Mouse (Mus musculus) myocyte (in vitro differentiated cells): ENCODE measurements around the gene Usp33. TPM values are rescaled to one million over a fixed set of nuclear protein-coding genes. Genes with fewer than 3 reads are reported as not detected.

Experiments
- H3K27me3 ChIP-seq: one replicate; pipeline ENCODE4 v1.6.1; 2011; ENCODE audit not compliant: control insufficient read depth, insufficient read depth, insufficient read length
- H3K36me3 ChIP-seq: one replicate; pipeline ENCODE4 v1.6.1; 2011; ENCODE audit not compliant: control insufficient read depth, insufficient read depth
- H3K4me2 ChIP-seq: one replicate; pipeline ENCODE4 v1.6.1; 2011; ENCODE audit warnings: low read depth, control low read depth
- H3K4me3 ChIP-seq: one replicate; pipeline ENCODE4 v1.5.1; 2011; ENCODE audit warnings: mild to moderate bottlenecking, control low read depth, moderate library complexity
- H3K79me2 ChIP-seq: one replicate; pipeline ENCODE4 v1.6.1; 2011; ENCODE audit not compliant: control insufficient read depth, insufficient read depth
- H3ac ChIP-seq: one replicate; pipeline ENCODE4 v1.6.1; 2011; ENCODE audit not compliant: control insufficient read depth, insufficient read length
- CEBPB ChIP-seq: IDR thresholded peaks from 2 replicates; pipeline ENCODE4 v1.6.1; 2011; ENCODE audit warnings: mild to moderate bottlenecking, moderate library complexity; ENCODE audit not compliant: poor library complexity, insufficient read depth, severe bottlenecking
- E2F4 ChIP-seq: IDR thresholded peaks from one replicate; pipeline ENCODE4 v1.6.1; 2011; ENCODE audit warnings: mild to moderate bottlenecking, control low read depth, moderate library complexity; ENCODE audit not compliant: insufficient read depth
- MAX ChIP-seq: IDR thresholded peaks from one replicate; pipeline ENCODE4 v1.6.1; 2011; ENCODE audit warnings: low read depth, mild to moderate bottlenecking, control low read depth
- MYOD1 ChIP-seq, 3 experiments: IDR thresholded peaks; one replicate each; pipeline ENCODE4 v1.6.1; 2011; ENCODE audit warnings: control low read depth in 2 of 3, low read depth in 2 of 3, mild to moderate bottlenecking in 2 of 3, moderate library complexity in 1 of 3; ENCODE audit not compliant: insufficient read length in 2 of 3, control insufficient read depth in 1 of 3
- MYOG ChIP-seq, 3 experiments: IDR thresholded peaks; one replicate each; pipeline ENCODE4 v1.6.1; 2011; ENCODE audit warnings: control low read depth in 2 of 3, low read depth in 2 of 3, mild to moderate bottlenecking in 2 of 3; ENCODE audit not compliant: insufficient read length in 2 of 3, control insufficient read depth in 1 of 3, insufficient read depth in 1 of 3
- POLR2A ChIP-seq: IDR thresholded peaks from one replicate; pipeline ENCODE4 v1.6.1; 2011; ENCODE audit warnings: low read depth, mild to moderate bottlenecking, control low read depth, moderate library complexity; ENCODE audit not compliant: insufficient read length
- POLR2AphosphoS2 ChIP-seq: IDR thresholded peaks from one replicate; pipeline ENCODE4 v1.6.1; 2011; ENCODE audit warnings: low read depth, control low read depth; ENCODE audit not compliant: insufficient read length
- REST ChIP-seq: IDR thresholded peaks from one replicate; pipeline ENCODE4 v1.6.1; 2011; ENCODE audit warnings: mild to moderate bottlenecking, control low read depth, moderate library complexity; ENCODE audit not compliant: insufficient read depth, insufficient read length
- SRF ChIP-seq: IDR thresholded peaks from one replicate; pipeline ENCODE4 v1.6.1; 2011; ENCODE audit warnings: low read depth; ENCODE audit not compliant: control insufficient read depth, insufficient read length
- TCF12 ChIP-seq: IDR thresholded peaks from one replicate; pipeline ENCODE4 v1.6.1; 2011; ENCODE audit warnings: mild to moderate bottlenecking, control low read depth; ENCODE audit not compliant: poor library complexity, insufficient read depth, severe bottlenecking
- TCF3 ChIP-seq: IDR thresholded peaks from one replicate; pipeline ENCODE4 v1.6.1; 2011; ENCODE audit warnings: low read depth, control low read depth; ENCODE audit not compliant: insufficient read length
- USF1 ChIP-seq: IDR thresholded peaks from one replicate; pipeline ENCODE4 v1.6.1; 2011; ENCODE audit warnings: low read depth, mild to moderate bottlenecking, control low read depth, moderate library complexity
- polyA plus RNA-seq: library from polyadenylated mRNA; unstranded; fragments of >200 nt; fragmentation: generic; extraction: Trizol; gene quantifications from one replicate; pipeline ENCODE4 v1.2.1, GENCODE M21; 2012; ENCODE audit warnings: missing spikeins

Usp33 gene
- polyA plus RNA-seq, 1 experiment = 7.9 TPM

DNA sequence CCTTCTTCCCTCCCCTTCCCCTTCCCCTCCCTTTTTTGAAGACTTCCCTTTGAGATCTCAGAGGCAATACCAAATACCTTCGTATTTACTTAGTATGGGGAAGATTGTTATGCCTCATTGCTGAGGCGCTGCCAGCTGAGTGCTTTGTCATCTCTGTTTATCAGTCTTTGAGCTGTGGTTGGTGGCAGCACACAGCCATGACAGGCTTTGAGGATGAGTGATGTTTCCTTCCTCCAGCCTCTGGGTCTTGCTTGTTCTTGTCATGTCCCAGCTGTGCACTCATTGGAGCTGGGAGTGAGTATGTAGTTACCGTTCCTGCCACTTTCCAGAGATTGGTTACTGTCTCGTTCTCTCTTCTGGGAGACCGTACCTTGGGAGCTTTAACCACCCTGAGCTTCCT, 9.1 kb downstream of the Usp33 start:
- no peak overlapping the region for H3K4me2 ChIP-seq
- peaks cover 78% of the 10 kb centered on the region for H3K79me2 ChIP-seq
- H3K27me3 ChIP-seq = no peaks in the 10 kb centered on the region
- no peak overlapping the region for H3ac ChIP-seq
- TF ChIP-seq POLR2AphosphoS2 (no peak), SRF (no peak), POLR2A (no peak), MAX (no peak)
- H3K36me3 ChIP-seq = no peaks in the 10 kb centered on the region
- no peak overlapping the region for H3K4me3 ChIP-seq

DNA sequence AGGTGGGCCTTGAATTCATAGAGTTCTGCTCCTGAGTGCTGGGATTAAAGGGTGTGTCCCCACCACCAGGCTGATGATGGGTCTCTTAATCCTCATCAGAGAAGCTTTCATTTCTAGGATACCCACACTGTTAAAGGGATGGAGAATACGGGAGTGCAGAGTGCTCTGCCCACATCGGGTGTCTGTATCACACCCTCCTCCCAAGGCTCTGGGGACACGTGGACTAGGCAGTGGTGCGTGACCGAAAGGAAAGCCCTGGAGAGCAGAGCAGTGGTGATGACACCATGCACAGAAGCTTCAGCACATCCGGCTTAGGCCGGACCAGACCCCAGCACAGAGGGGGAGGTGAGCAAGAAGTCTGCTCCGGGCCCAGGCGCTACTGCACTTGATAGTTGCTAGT, 10.5 kb downstream of the Usp33 start:
- peaks cover under 1% of the 10 kb centered on the region for H3K36me3 ChIP-seq

DNA sequence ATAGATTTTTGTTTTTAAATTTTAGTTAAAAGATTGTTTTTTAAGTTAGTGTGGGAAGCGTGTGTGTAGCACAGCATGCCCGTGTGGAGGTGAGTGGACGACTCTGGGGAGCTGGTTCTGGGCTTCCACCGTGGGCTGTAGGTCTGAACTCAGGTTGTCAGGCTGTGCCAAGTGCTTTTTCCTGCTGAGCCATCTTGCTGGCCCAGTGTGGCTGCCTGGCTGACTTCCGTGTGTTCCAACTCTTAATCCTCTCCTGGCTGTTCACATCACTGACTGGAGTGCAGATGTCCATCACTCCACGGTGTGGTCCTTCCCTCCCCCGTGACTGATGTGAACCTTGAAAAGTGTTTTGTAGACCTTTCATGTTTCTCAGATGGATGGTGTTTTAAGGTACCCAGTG, 12.9 kb downstream of the Usp33 start:
- no peaks in the 10 kb centered on the region for H3K27me3 ChIP-seq
- H3K79me2 ChIP-seq = peaks cover 41% of the 10 kb centered on the region
- H3K36me3 ChIP-seq = peaks cover 11% of the 10 kb centered on the region
- H3ac ChIP-seq = no peak overlapping the region
- no peak overlapping the region for H3K4me2 ChIP-seq
- TF ChIP-seq MYOG (IDR thresholded peaks at IDR 0.05; ENCODE audit: control insufficient read depth in 1 of 3, insufficient read depth in 1 of 3, insufficient read length in 2 of 3, low read depth in 2 of 3) = no peak
- TF ChIP-seq REST = no peak
- no peak for TF ChIP-seq TCF12
- TF ChIP-seq MAX = no peak
- TF ChIP-seq POLR2A = no peak
- no peak for TF ChIP-seq USF1
- no peak overlapping the region for H3K4me3 ChIP-seq

More for the DNA sequence above, 10.5 kb downstream of the Usp33 start:
- H3ac ChIP-seq = no peak overlapping the region
- H3K27me3 ChIP-seq = no peaks in the 10 kb centered on the region
- no peak overlapping the region for H3K4me2 ChIP-seq
- peaks cover 65% of the 10 kb centered on the region for H3K79me2 ChIP-seq
- H3K4me3 ChIP-seq = no peak overlapping the region
- TF ChIP-seq REST (no peak), TCF12 (no peak), MAX (no peak), POLR2A (no peak), POLR2AphosphoS2 (no peak), CEBPB (no peak), MYOD1 (IDR thresholded peaks at IDR 0.05; ENCODE audit: control insufficient read depth in 1 of 3, insufficient read length in 2 of 3, low read depth in 2 of 3) (no peak), TCF3 (no peak), USF1 (no peak), MYOG (IDR thresholded peaks at IDR 0.05; ENCODE audit: control insufficient read depth in 1 of 3, insufficient read depth in 1 of 3, insufficient read length in 2 of 3, low read depth in 2 of 3) (no peak), SRF (no peak), E2F4 (no peak)

DNA sequence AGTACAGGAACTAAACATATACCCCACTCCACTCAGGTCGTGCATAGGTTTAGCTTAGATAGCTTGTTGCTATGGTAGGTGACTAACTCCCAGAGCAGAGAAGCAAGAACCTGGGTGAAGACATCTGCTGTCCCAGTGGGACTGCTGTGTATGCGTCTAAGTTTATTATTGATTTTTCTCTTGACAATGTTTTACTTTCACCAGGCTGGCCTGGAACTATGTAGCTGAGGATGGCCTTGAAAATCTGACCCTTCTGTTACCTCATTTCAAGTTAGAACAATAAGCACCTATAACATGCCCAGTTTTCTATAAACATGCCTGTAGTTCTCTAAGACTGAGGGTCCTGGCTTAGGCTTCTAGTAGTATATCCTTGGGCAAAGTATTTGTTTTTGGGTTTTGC, 17.9 kb downstream of the Usp33 start:
- no peak overlapping the region for H3K4me2 ChIP-seq
- H3K4me3 ChIP-seq = no peak overlapping the region
- no peaks in the 10 kb centered on the region for H3K27me3 ChIP-seq
- no peak overlapping the region for H3ac ChIP-seq
- peaks cover 3% of the 10 kb centered on the region for H3K79me2 ChIP-seq
- TF ChIP-seq TCF3 = no peak
- TF ChIP-seq E2F4 = no peak
- no peak for TF ChIP-seq USF1
- no peak for TF ChIP-seq MAX
- TF ChIP-seq TCF12 = no peak
- TF ChIP-seq SRF = no peak
- TF ChIP-seq REST = no peak
- no peak for TF ChIP-seq MYOG (IDR thresholded peaks at IDR 0.05; ENCODE audit: control insufficient read depth in 1 of 3, insufficient read depth in 1 of 3, insufficient read length in 2 of 3, low read depth in 2 of 3)
- no peak for TF ChIP-seq POLR2AphosphoS2
- no peak for TF ChIP-seq CEBPB
- no peak for TF ChIP-seq MYOD1 (IDR thresholded peaks at IDR 0.05; ENCODE audit: control insufficient read depth in 1 of 3, insufficient read length in 2 of 3, low read depth in 2 of 3)
- TF ChIP-seq POLR2A = no peak
- peaks cover 28% of the 10 kb centered on the region for H3K36me3 ChIP-seq

DNA sequence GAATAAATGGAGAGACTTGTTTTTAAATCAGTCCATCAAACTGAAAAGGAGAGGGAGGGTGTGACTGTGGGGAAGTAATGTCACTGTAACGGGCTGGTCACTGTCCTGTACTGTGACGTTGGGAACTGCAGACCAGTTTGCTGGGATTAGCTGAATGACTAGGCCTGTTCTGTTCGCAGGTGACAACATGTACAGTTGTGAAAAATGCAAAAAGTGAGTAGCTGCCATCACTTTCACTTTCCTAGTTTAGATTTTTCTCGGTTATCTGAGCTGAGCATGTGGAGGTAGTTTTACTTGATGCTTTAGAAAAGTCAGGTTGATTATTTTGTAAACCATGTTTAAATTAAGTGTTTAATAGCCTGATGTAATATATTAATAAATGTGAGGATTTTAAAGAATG, 29.8 kb downstream of the Usp33 start:
- H3ac ChIP-seq = no peak overlapping the region
- no peak overlapping the region for H3K4me3 ChIP-seq
- no peak for TF ChIP-seq MAX
- H3K36me3 ChIP-seq = peaks cover 38% of the 10 kb centered on the region
- no peaks in the 10 kb centered on the region for H3K79me2 ChIP-seq
- no peaks in the 10 kb centered on the region for H3K27me3 ChIP-seq
- H3K4me2 ChIP-seq = no peak overlapping the region

DNA sequence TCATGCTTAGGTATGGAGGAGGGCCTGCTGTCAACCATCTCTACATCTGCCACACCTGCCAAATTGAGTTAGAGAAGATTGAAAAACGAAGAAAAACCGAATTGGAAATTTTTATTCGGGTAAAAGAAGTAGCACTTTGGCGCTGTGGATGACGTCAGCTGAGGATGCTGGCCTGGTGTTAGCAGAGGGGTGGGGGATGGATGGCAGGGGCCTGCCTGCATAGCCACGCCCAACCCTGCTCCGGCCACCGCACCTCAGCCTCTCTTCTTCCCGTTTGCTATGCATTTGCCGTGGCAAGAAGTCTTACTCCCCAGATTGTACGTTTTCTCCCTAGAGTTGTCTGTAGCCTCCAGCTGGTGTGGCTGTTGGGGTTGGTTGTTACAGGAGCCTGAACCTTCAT, 37.8 kb downstream of the Usp33 start:
- no peak overlapping the region for H3ac ChIP-seq
- no peaks in the 10 kb centered on the region for H3K79me2 ChIP-seq
- no peak overlapping the region for H3K4me3 ChIP-seq
- peaks cover 37% of the 10 kb centered on the region for H3K36me3 ChIP-seq
- no peak overlapping the region for H3K4me2 ChIP-seq
- no peaks in the 10 kb centered on the region for H3K27me3 ChIP-seq
- TF ChIP-seq POLR2AphosphoS2 (peak; percentile 47), USF1 (no peak), SRF (no peak), CEBPB (no peak)
